ENCODE assay signal across 13 mouse cellular contexts in genomic region chr14:73334926-73335805, GRCm38 (mm10). TPM values are rescaled to one million over a fixed set of nuclear protein-coding genes. Genes with fewer than 3 reads are reported as not detected.
DNase-seq lines count a peak whose midpoint lies in the region; ATAC-seq and TF ChIP-seq lines count a peak whose summit lies in the region.
"Had no signal": no experiment of that assay in that cellular context is flagged by ENCODE, and none has a peak within 500 bp of the region (broad histone marks: within the 10 kb centered on the region; RNA-seq: fewer than 3 reads in every experiment).

No protein-coding gene starts in this region.

- peak; percentile 66; the same call in 1 of the 2 replicates for TF ChIP-seq EP300 in CH12.LX (IDR thresholded peaks at IDR 0.05; ENCODE audit: low read length)

- DNase-seq in layer of hippocampus, postnatal 36 days, result peak; percentile 16 to 17
- no peak for DNase-seq in layer of hippocampus, adult 9-11 months
- DNase-seq in B cell, adult 2 months, result peak; percentile 24 to 30
- no peak for DNase-seq in CH12.LX (ENCODE audit: extremely low read depth)
- no peak for DNase-seq in natural killer cell, adult 2 months (ENCODE audit: low spot score in 2 of 2)
- no peak for DNase-seq in cerebellum, adult 11-12 months
- DNase-seq: cerebellum, adult 9-11 months; gastrocnemius, postnatal 14 days had no signal

- ATAC-seq in inflammation-experienced regulatory T-cells, adult 6 months, result peak; percentile 39
- ATAC-seq: liver, embryonic 12.5 days; lung, postnatal 0 days had no signal

- no peaks in the 10 kb centered on the region for H3K79me2 ChIP-seq in CH12.LX (replicated peaks; ENCODE audit: control insufficient read depth, extremely low read depth, insufficient read depth, poor library complexity, severe bottlenecking)

- peak overlapping the region; percentile 91 for H3K27ac ChIP-seq in CH12.LX (ENCODE audit: insufficient read depth, low read depth)
- H3K27ac ChIP-seq: embryonic facial prominence, embryonic 13.5 days; kidney, postnatal 0 days; liver, embryonic 12.5 days had no signal

- no peaks in the 10 kb centered on the region for H3K36me3 ChIP-seq in CH12.LX (replicated peaks in 1 of 2; ENCODE audit: control insufficient read depth in 1 of 2, insufficient read depth in 1 of 2, low read length in 1 of 2)
- H3K36me3 ChIP-seq: embryonic facial prominence, embryonic 13.5 days; liver, embryonic 12.5 days had no signal

- H3K9ac ChIP-seq in CH12.LX (ENCODE audit: insufficient read depth, low read depth), result peak overlapping the region; percentile 57
- H3K9ac ChIP-seq: embryonic facial prominence, embryonic 13.5 days; liver, embryonic 12.5 days had no signal

- no peaks in the 10 kb centered on the region for H3K27me3 ChIP-seq in CH12.LX (replicated peaks)
- H3K27me3 ChIP-seq: embryonic facial prominence, embryonic 13.5 days had no signal

- in situ Hi-C loops in CH12.LX (cut with MboI; ENCODE audit: low pct_ligation_motif_present, low pct_unique_long_range_greater_than_20kb, low sequenced_read_pairs), result no loop called here

- peak overlapping the region; percentile 59 for H3K4me2 ChIP-seq in CH12.LX (ENCODE audit: insufficient read depth, low read depth, poor library complexity, severe bottlenecking)
- H3K4me2 ChIP-seq: embryonic facial prominence, embryonic 13.5 days; liver, embryonic 12.5 days had no signal

- dilution Hi-C loops in CH12.LX (cut with MboI; ENCODE audit: extremely low pct_ligation_motif_present, extremely low pct_unique_long_range_greater_than_20kb, low sequenced_read_pairs), result no loop called here

- peaks cover 23 to 64% of the 10 kb centered on the region in 2 experiments for H3K4me1 ChIP-seq in CH12.LX (ENCODE audit: control insufficient read depth in 1 of 2, insufficient read depth in 2 of 2)
- H3K4me1 ChIP-seq: embryonic facial prominence, embryonic 13.5 days had no signal

- peak overlapping the region; percentile 41 to 62 (median 44) for H3K4me3 ChIP-seq in CH12.LX (replicated peaks in 1 of 3; ENCODE audit: low read depth in 2 of 3, low read length in 2 of 3, poor library complexity in 1 of 3)
- H3K4me3 ChIP-seq: embryonic facial prominence, embryonic 13.5 days; liver, embryonic 12.5 days had no signal

- TF ChIP-seq CTCF in CH12.LX (conservative IDR thresholded peaks at IDR 0.05 in 1 of 2, IDR thresholded peaks at IDR 0.05 in 1 of 2; ENCODE audit: low read depth in 2 of 2, low read length in 2 of 2), result no peak

- TF ChIP-seq POLR2A in CH12.LX (IDR thresholded peaks at IDR 0.05; ENCODE audit: low read depth, low read length), result no peak

- H3K9me3 ChIP-seq in CH12.LX (replicated peaks; ENCODE audit: low read length), result peaks cover 2% of the 10 kb centered on the region
- H3K9me3 ChIP-seq: embryonic facial prominence, embryonic 13.5 days; liver, embryonic 12.5 days had no signal

- TF ChIP-seq RAD21 in CH12.LX (IDR thresholded peaks at IDR 0.05; ENCODE audit: low read depth, low read length), result no peak

TF ChIP-seq in CH12.LX, 34 proteins besides CTCF, POLR2A, EP300 and RAD21:
- peak; percentile 53; the same call in 1 of the 2 replicates for TF ChIP-seq SIN3A (IDR thresholded peaks at IDR 0.05; ENCODE audit: low read length)
- no peak for TF ChIP-seq POLR2AphosphoS2 (IDR thresholded peaks at IDR 0.05; ENCODE audit: low read depth, low read length)
- TF ChIP-seq TCF12 (IDR thresholded peaks at IDR 0.05; ENCODE audit: low read depth, low read length), result peak; percentile 44; the same call in 1 of the 2 replicates
- 0 out of 2 replicates have a peak, but pooled peaks have one; percentile 39 for TF ChIP-seq TBP (conservative IDR thresholded peaks at IDR 0.05; ENCODE audit: low read depth, low read length)
- peak; percentile 35; the same call in 1 of the 2 replicates for TF ChIP-seq MEF2A (IDR thresholded peaks at IDR 0.05; ENCODE audit: borderline replicate concordance, low read depth, low read length)
- TF ChIP-seq KAT2A (IDR thresholded peaks at IDR 0.05; ENCODE audit: insufficient replicate concordance, low read length), result no peak
- TF ChIP-seq MXI1 (IDR thresholded peaks at IDR 0.05; ENCODE audit: low read depth, low read length), result peak; percentile 80
- TF ChIP-seq BHLHE40 (IDR thresholded peaks at IDR 0.05; ENCODE audit: low read depth, low read length), result peak; percentile 18
- TF ChIP-seq CHD1 (IDR thresholded peaks at IDR 0.05; ENCODE audit: low read depth, low read length), result peak; percentile 50; the same call in 1 of the 2 replicates
- TF ChIP-seq NRF1 (IDR thresholded peaks at IDR 0.05; ENCODE audit: low read depth, low read length), result peak; percentile 78
- TF ChIP-seq HCFC1 (IDR thresholded peaks at IDR 0.05; ENCODE audit: low read depth, low read length), result no peak

RNA-seq across cellular contexts. Expression of gene Rb1, which starts 9.5 kb away (rescaled TPM):
- total RNA-seq in layer of hippocampus, postnatal 36 days (2021), result 10 to 100 TPM; 39.2 to 43.2 TPM
- total RNA-seq in CH12.LX (2012; rRNA removed) (10.7 and 15.2 TPM in 2 replicates), CH12.LX (2014; rRNA removed) (16.7 and 19.3 TPM in 2 replicates)
- polyA plus RNA-seq in CH12.LX (2012; ENCODE audit: insufficient read length, low read depth), result 13.6 TPM in 2 replicates
- polyA plus RNA-seq in inflammation-experienced regulatory T-cells, adult 6 months (2017; shearing (Covaris generic)), result 100 to 1,000 TPM in 1 of 3 experiments, 10 to 100 TPM in 2; 21.9 to 113 (median 85.4) TPM

RNA-seq across cellular contexts. Expression of gene Itm2b, which starts 49.9 kb away (rescaled TPM):
- total RNA-seq in layer of hippocampus, postnatal 36 days (2021), result 1,000 to 10,000 TPM in 1 of 2 experiments, 100 to 1,000 TPM in 1; 984 to 1,028 TPM
- 191 and 305 TPM in 2 replicates for total RNA-seq in CH12.LX (2012; rRNA removed)
- total RNA-seq in CH12.LX (2014; rRNA removed), result 190 and 212 TPM in 2 replicates
- 234 and 254 TPM in 2 replicates for polyA plus RNA-seq in CH12.LX (2012; ENCODE audit: insufficient read length, low read depth)
- polyA plus RNA-seq in inflammation-experienced regulatory T-cells, adult 6 months (2017; shearing (Covaris generic)), result 1,000 to 10,000 TPM in 2 of 3 experiments, 100 to 1,000 TPM in 1; 933 to 1,139 (median 1,095) TPM

Comparison
In these comparisons a context has a peak if more than half of its experiments do, and no peak if none do; other contexts are left out.
1. DNase-seq: peak in layer of hippocampus, postnatal 36 days (2 of 2) and B cell, adult 2 months (2 of 2); none in layer of hippocampus, adult 9-11 months (single experiment), CH12.LX (single experiment), natural killer cell, adult 2 months (0 of 2) and cerebellum, adult 11-12 months (single experiment).